Mouse (Mus musculus): Measurements from ENCODE around the gene 2010111I01Rik.

GRCm38 (mm10) chr13:63174252-63175020, 209.7 kb downstream of the 2010111I01Rik start:
- TF ChIP-seq CHD2 (IDR thresholded peaks at IDR 0.05; ENCODE audit: low read depth, low read length) = no peak
- no peak for TF ChIP-seq HCFC1 (IDR thresholded peaks at IDR 0.05; ENCODE audit: borderline replicate concordance, insufficient read depth, low read length)
- TF ChIP-seq MAFK (IDR thresholded peaks at IDR 0.05; ENCODE audit: insufficient read depth, low read depth, low read length) = no peak
